12 mouse cellular contexts compared by ENCODE assay signal in genomic region chr13:103977844-103978243, GRCm38 (mm10). TPM values are rescaled to one million over a fixed set of nuclear protein-coding genes. Genes with fewer than 3 reads are reported as not detected.
A peak's percentile ranks its signal among the peaks of the same experiment; 100 is the strongest.
DNase-seq lines count a peak whose midpoint lies in the region; ATAC-seq lines count a peak whose summit lies in the region.
"Had no signal": no experiment of that assay in that cellular context is flagged by ENCODE, and none has a peak within 500 bp of the region (broad histone marks: within the 10 kb centered on the region; RNA-seq: fewer than 3 reads in every experiment).

No protein-coding gene starts in this region.

- H3K36me3 ChIP-seq in limb, embryonic 12.5 days = no peaks in the 10 kb centered on the region
- no peaks in the 10 kb centered on the region for H3K36me3 ChIP-seq in limb, embryonic 10.5 days
- H3K36me3 ChIP-seq in kidney, embryonic 16.5 days (ENCODE audit: insufficient read depth, low read length) = no peaks in the 10 kb centered on the region
- H3K36me3 ChIP-seq in stomach, embryonic 14.5 days (ENCODE audit: control insufficient read depth, insufficient read depth, low read length) = no peaks in the 10 kb centered on the region
- H3K36me3 ChIP-seq: hindbrain, embryonic 15.5 days; neural tube, embryonic 15.5 days had no signal

- no peak for DNase-seq in limb, embryonic 10.5 days (ENCODE audit: low spot score)
- no peak for DNase-seq in left cerebral cortex, postnatal 25 days (ENCODE audit: low spot score in 2 of 2)
- no peak for DNase-seq in spleen, postnatal 4 days (ENCODE audit: low spot score in 2 of 2)
- DNase-seq in layer of hippocampus, adult 18-20 months (ENCODE audit: low spot score in 2 of 2) = no peak
- DNase-seq: cerebellum, adult 9-10 months; thymus, postnatal 25 days had no signal

- H3K9me3 ChIP-seq in limb, embryonic 12.5 days = 0 out of 2 replicates have a peak, but pooled peaks cover 11% of the 10 kb centered on the region
- no peaks in the 10 kb centered on the region for H3K9me3 ChIP-seq in limb, embryonic 10.5 days (replicated peaks)
- H3K9me3 ChIP-seq in kidney, embryonic 16.5 days (ENCODE audit: low read length) = peaks cover 4% of the 10 kb centered on the region; the same call in 1 of the 2 replicates
- H3K9me3 ChIP-seq in stomach, embryonic 14.5 days (ENCODE audit: control insufficient read depth, low read depth, low read length) = 0 out of 2 replicates have a peak, but pooled peaks cover 3% of the 10 kb centered on the region
- H3K9me3 ChIP-seq: neural tube, embryonic 15.5 days had no signal

- H3K4me2 ChIP-seq in limb, embryonic 12.5 days = no peak overlapping the region
- H3K4me2 ChIP-seq in kidney, embryonic 16.5 days (replicated peaks; ENCODE audit: low read depth, low read length) = no peak overlapping the region
- H3K4me2 ChIP-seq in stomach, embryonic 14.5 days (replicated peaks; ENCODE audit: low read depth, low read length) = no peak overlapping the region
- H3K4me2 ChIP-seq: hindbrain, embryonic 15.5 days; neural tube, embryonic 15.5 days had no signal

- H3K4me3 ChIP-seq in limb, embryonic 12.5 days (replicated peaks) = no peak overlapping the region
- no peak overlapping the region for H3K4me3 ChIP-seq in limb, embryonic 10.5 days
- H3K4me3 ChIP-seq in brown adipose tissue, adult 24 weeks (ENCODE audit: insufficient read depth, low read depth, low read length) = no peak overlapping the region
- no peak overlapping the region for H3K4me3 ChIP-seq in kidney, embryonic 16.5 days (ENCODE audit: low read length)
- no peak overlapping the region for H3K4me3 ChIP-seq in stomach, embryonic 14.5 days (ENCODE audit: low read depth, low read length)
- H3K4me3 ChIP-seq: hindbrain, embryonic 15.5 days; neural tube, embryonic 15.5 days had no signal

- intact Hi-C loops in left cerebral cortex, postnatal 25 days (cut with DNase I) = no loop called here

- no peak overlapping the region for H3K9ac ChIP-seq in limb, embryonic 12.5 days (replicated peaks)
- H3K9ac ChIP-seq in kidney, embryonic 16.5 days (replicated peaks; ENCODE audit: low read length) = no peak overlapping the region; the same call in 1 of the 2 replicates
- no peak overlapping the region for H3K9ac ChIP-seq in stomach, embryonic 14.5 days (replicated peaks; ENCODE audit: low read depth, low read length)
- H3K9ac ChIP-seq: hindbrain, embryonic 15.5 days; neural tube, embryonic 15.5 days had no signal

- H3K27me3 ChIP-seq in limb, embryonic 12.5 days = no peaks in the 10 kb centered on the region
- no peaks in the 10 kb centered on the region for H3K27me3 ChIP-seq in limb, embryonic 10.5 days (ENCODE audit: low read depth, poor library complexity, severe bottlenecking)
- no peaks in the 10 kb centered on the region for H3K27me3 ChIP-seq in kidney, embryonic 16.5 days (ENCODE audit: insufficient read depth, low read length)
- no peaks in the 10 kb centered on the region for H3K27me3 ChIP-seq in stomach, embryonic 14.5 days (ENCODE audit: control insufficient read depth, insufficient read depth, low read length)
- H3K27me3 ChIP-seq: hindbrain, embryonic 15.5 days; neural tube, embryonic 15.5 days had no signal

- 65% methylated on average over 6 of the region's 6 CpGs for WGBS in limb, embryonic 12.5 days
- 71% methylated on average over 6 of the region's 6 CpGs for WGBS in limb, embryonic 10.5 days
- 58% methylated on average over 6 of the region's 6 CpGs for WGBS in kidney, embryonic 16.5 days
- 29% methylated on average over 6 of the region's 6 CpGs for WGBS in stomach, embryonic 14.5 days

- H3K27ac ChIP-seq in limb, embryonic 12.5 days = peak overlapping the region; percentile 30; the same call in 1 of the 2 replicates
- no peak overlapping the region for H3K27ac ChIP-seq in limb, embryonic 10.5 days
- peak overlapping the region; percentile 69 for H3K27ac ChIP-seq in brown adipose tissue, adult 24 weeks (replicated peaks; ENCODE audit: low read depth, low read length)
- peak overlapping the region; percentile 80 for H3K27ac ChIP-seq in kidney, embryonic 16.5 days (ENCODE audit: low read length)
- H3K27ac ChIP-seq in stomach, embryonic 14.5 days (ENCODE audit: low read length) = peak overlapping the region; percentile 66
- H3K27ac ChIP-seq: hindbrain, embryonic 15.5 days; neural tube, embryonic 15.5 days had no signal

- ATAC-seq in limb, embryonic 12.5 days (ENCODE audit: insufficient number of reproducible peaks, insufficient read depth, low FRiP score, low TSS enrichment, low read depth) = no peak
- ATAC-seq in kidney, embryonic 16.5 days (ENCODE audit: low FRiP score, low TSS enrichment) = peak; percentile 63
- peak; percentile 44; the same call in 1 of the 2 replicates for ATAC-seq in stomach, embryonic 14.5 days (ENCODE audit: insufficient number of reproducible peaks, insufficient read depth, low FRiP score, low read depth)

- 0 out of 2 replicates have a peak, but pooled peaks cover 3% of the 10 kb centered on the region for H3K4me1 ChIP-seq in limb, embryonic 12.5 days (replicated peaks)
- no peaks in the 10 kb centered on the region for H3K4me1 ChIP-seq in limb, embryonic 10.5 days
- no peaks in the 10 kb centered on the region for H3K4me1 ChIP-seq in brown adipose tissue, adult 24 weeks (ENCODE audit: control insufficient read depth, insufficient read depth, insufficient read length, low read length)
- peaks cover 3% of the 10 kb centered on the region; the same call in 1 of the 2 replicates for H3K4me1 ChIP-seq in kidney, embryonic 16.5 days (ENCODE audit: insufficient read depth, low read length)
- peaks cover 9% of the 10 kb centered on the region; the same call in 1 of the 2 replicates for H3K4me1 ChIP-seq in stomach, embryonic 14.5 days (ENCODE audit: control insufficient read depth, insufficient read depth, low read length)
- H3K4me1 ChIP-seq: hindbrain, embryonic 15.5 days; neural tube, embryonic 15.5 days had no signal

RNA-seq across cellular contexts. Expression of gene Erbin, which starts 57.5 kb away (rescaled TPM):
- 24.9 and 26.5 TPM in 2 replicates for polyA plus RNA-seq in limb, embryonic 12.5 days (2016; fragmentation: Nextera tagmentation; extraction: Ambion mirVana)
- 12.2 and 16.6 TPM in 2 replicates for polyA plus RNA-seq in limb, embryonic 10.5 days (2016; fragmentation: Nextera tagmentation; extraction: Ambion mirVana)
- polyA plus RNA-seq in brown adipose tissue, adult 24 weeks (2012; ENCODE audit: insufficient read depth, insufficient read length, missing spikeins) = 19.1 and 23.2 TPM in 2 replicates
- 15.8 and 18.2 TPM in 2 replicates for polyA plus RNA-seq in kidney, embryonic 16.5 days (2015; fragmentation: Nextera tagmentation; extraction: Ambion mirVana)
- polyA plus RNA-seq in stomach, embryonic 14.5 days (2014; fragmentation: Nextera tagmentation; extraction: Ambion mirVana) = 39.8 and 41.3 TPM in 2 replicates
- 10 to 100 TPM; 32.5 to 39.5 TPM for total RNA-seq in left cerebral cortex, postnatal 25 days (2021)
- total RNA-seq in layer of hippocampus, adult 18-20 months (2021) = 10 to 100 TPM; 45.5 to 54.8 TPM
